Mouse (Mus musculus) intestine, embryonic 16.5 days (tissue): ENCODE measurements at regions not wholly inside any gene's neighbourhood (a gene's known extent, or its start where the extent isn't known, plus 50 kb on each side); places are given as distances from the start of the nearest gene placed in this dataset.

Source experiments
- ATAC-seq: fragments of 200-750 bp; cut with Nextera tagmentation; 2 replicates; pipeline ENCODE4 v1.8.0; 2017; ENCODE audit warnings: moderate TSS enrichment, moderate library complexity
- H3K27ac ChIP-seq: fragments of 300-500 bp; sonication (generic); 2 replicates; pipeline ENCODE4 v1.5.1; 2014; ENCODE audit warnings: mild to moderate bottlenecking, low read length
- H3K27me3 ChIP-seq: fragments of 300-500 bp; sonication (generic); replicated peaks from 2 replicates; pipeline ENCODE4 v1.6.1; 2014; ENCODE audit warnings: low read length, control low read depth, mixed read lengths; ENCODE audit not compliant: control insufficient read depth, insufficient read depth
- H3K36me3 ChIP-seq: fragments of 300-500 bp; sonication (generic); 2 replicates; pipeline ENCODE4 v1.6.1; 2014; ENCODE audit warnings: low read length, control low read depth; ENCODE audit not compliant: control insufficient read depth, insufficient read depth
- H3K4me1 ChIP-seq: fragments of 300-500 bp; sonication (generic); 2 replicates; pipeline ENCODE4 v1.6.1; 2014; ENCODE audit warnings: low read length, control low read depth, mixed read lengths; ENCODE audit not compliant: control insufficient read depth, insufficient read depth
- H3K4me2 ChIP-seq: fragments of 300-500 bp; sonication (generic); 2 replicates; pipeline ENCODE4 v1.6.1; 2014; ENCODE audit warnings: low read depth, low read length, control low read depth
- H3K4me3 ChIP-seq: fragments of 300-500 bp; sonication (generic); 2 replicates; pipeline ENCODE4 v1.5.1; 2014; ENCODE audit warnings: mild to moderate bottlenecking, low read length
- H3K9ac ChIP-seq: fragments of 300-500 bp; sonication (generic); 2 replicates; pipeline ENCODE4 v1.6.1; 2014; ENCODE audit warnings: low read depth, low read length
- H3K9me3 ChIP-seq: fragments of 300-500 bp; sonication (generic); 2 replicates; pipeline ENCODE4 v1.6.1; 2016; ENCODE audit warnings: low read length, control low read depth; ENCODE audit not compliant: control insufficient read depth
- WGBS: fragments of 180-500 bp; shearing (Covaris S2); extraction: QIAGEN DNeasy Blood & Tissue Kit; methylation state at CpG from one replicate; pipeline ENCODE4 v1.1.7; 2014; 5-methylcytosine and 5-hydroxymethylcytosine counted together

GRCm38 (mm10) chr16:53071887-53072682 is 618.2 kb upstream of the Alcam start:
- Histone ChIP-seq H3K36me3 (no peaks in the 10 kb centered on the region), H3K9ac (no peak overlapping the region), H3K4me3 (no peak overlapping the region), H3K27me3 (no peaks in the 10 kb centered on the region), H3K9me3 (no peaks in the 10 kb centered on the region), H3K4me2 (no peak overlapping the region), H3K27ac (no peak overlapping the region), H3K4me1 (no peaks in the 10 kb centered on the region)
- WGBS, result 81% methylated on average over 9 of the region's 9 CpGs
- ATAC-seq, result no peak

- no peak overlapping the region for H3K4me3 ChIP-seq
- ATAC-seq, result no peak
- H3K9me3 ChIP-seq, result no peaks in the 10 kb centered on the region
- no peak overlapping the region for H3K27ac ChIP-seq
- no peaks in the 10 kb centered on the region for H3K27me3 ChIP-seq
- H3K36me3 ChIP-seq, result no peaks in the 10 kb centered on the region
- H3K4me1 ChIP-seq, result no peaks in the 10 kb centered on the region
- no peak overlapping the region for H3K9ac ChIP-seq
- H3K4me2 ChIP-seq, result no peak overlapping the region
- 82% methylated on average over 3 of the region's 3 CpGs for WGBS
These were observed 610.3 kb upstream of the Alcam start for GRCm38 (mm10) chr16:53064151-53064550.

- Histone ChIP-seq H3K4me3 (no peak overlapping the region), H3K36me3 (no peaks in the 10 kb centered on the region), H3K27me3 (no peaks in the 10 kb centered on the region), H3K4me2 (no peak overlapping the region), H3K9ac (no peak overlapping the region), H3K27ac (no peak overlapping the region), H3K9me3 (no peaks in the 10 kb centered on the region), H3K4me1 (no peaks in the 10 kb centered on the region)
- ATAC-seq, result no peak
- WGBS, result 50% methylated on average over 5 of the region's 5 CpGs
These were observed 609.2 kb upstream of the Alcam start for GRCm38 (mm10) chr16:53063061-53063460.

- 66% methylated on average over 1 of the region's 1 CpGs for WGBS
- H3K27ac ChIP-seq, result no peak overlapping the region
- no peaks in the 10 kb centered on the region for H3K27me3 ChIP-seq
- H3K9me3 ChIP-seq, result no peaks in the 10 kb centered on the region
- no peak overlapping the region for H3K4me3 ChIP-seq
- no peak overlapping the region for H3K9ac ChIP-seq
- no peaks in the 10 kb centered on the region for H3K4me1 ChIP-seq
- no peak overlapping the region for H3K4me2 ChIP-seq
- ATAC-seq, result no peak
- no peaks in the 10 kb centered on the region for H3K36me3 ChIP-seq
These were observed 572.2 kb upstream of the Alcam start for GRCm38 (mm10) chr16:53026056-53026455.

- no peak overlapping the region for H3K27ac ChIP-seq
- no peak for ATAC-seq
- no peaks in the 10 kb centered on the region for H3K4me1 ChIP-seq
- H3K9ac ChIP-seq, result no peak overlapping the region
- H3K36me3 ChIP-seq, result no peaks in the 10 kb centered on the region
- no peak overlapping the region for H3K4me2 ChIP-seq
- H3K9me3 ChIP-seq, result no peaks in the 10 kb centered on the region
- no peak overlapping the region for H3K4me3 ChIP-seq
- 80% methylated on average over 1 of the region's 1 CpGs for WGBS
- H3K27me3 ChIP-seq, result no peaks in the 10 kb centered on the region
These were observed 558.0 kb upstream of the Alcam start for GRCm38 (mm10) chr16:53011847-53012246.

- no peaks in the 10 kb centered on the region for H3K27me3 ChIP-seq
- H3K4me1 ChIP-seq, result no peaks in the 10 kb centered on the region
- no peaks in the 10 kb centered on the region for H3K36me3 ChIP-seq
- H3K4me2 ChIP-seq, result no peak overlapping the region
- H3K27ac ChIP-seq, result no peak overlapping the region
- H3K9me3 ChIP-seq, result no peaks in the 10 kb centered on the region
- 84% methylated on average over 1 of the region's 1 CpGs for WGBS
- no peak overlapping the region for H3K4me3 ChIP-seq
- H3K9ac ChIP-seq, result no peak overlapping the region
- no peak for ATAC-seq
These were observed 535.1 kb upstream of the Alcam start for GRCm38 (mm10) chr16:52988852-52989397.

- Histone ChIP-seq H3K36me3 (no peaks in the 10 kb centered on the region), H3K4me1 (no peaks in the 10 kb centered on the region), H3K4me2 (no peak overlapping the region), H3K9me3 (no peaks in the 10 kb centered on the region), H3K27ac (no peak overlapping the region), H3K4me3 (no peak overlapping the region), H3K27me3 (no peaks in the 10 kb centered on the region), H3K9ac (no peak overlapping the region)
- WGBS, result 56% methylated on average over 1 of the region's 1 CpGs
- no peak for ATAC-seq
These were observed 530.5 kb upstream of the Alcam start for GRCm38 (mm10) chr16:52984336-52984735.

GRCm38 (mm10) chr16:52980995-52981394 is 527.1 kb upstream of the Alcam start:
- no peak overlapping the region for H3K27ac ChIP-seq
- H3K4me3 ChIP-seq, result no peak overlapping the region
- H3K4me1 ChIP-seq, result no peaks in the 10 kb centered on the region
- no peak for ATAC-seq
- no peaks in the 10 kb centered on the region for H3K36me3 ChIP-seq
- H3K9ac ChIP-seq, result no peak overlapping the region
- H3K27me3 ChIP-seq, result no peaks in the 10 kb centered on the region
- H3K4me2 ChIP-seq, result no peak overlapping the region
- 83% methylated on average over 2 of the region's 2 CpGs for WGBS
- H3K9me3 ChIP-seq, result no peaks in the 10 kb centered on the region

- H3K27me3 ChIP-seq, result no peaks in the 10 kb centered on the region
- no peaks in the 10 kb centered on the region for H3K36me3 ChIP-seq
- WGBS, result 91% methylated on average over 2 of the region's 2 CpGs
- H3K9ac ChIP-seq, result no peak overlapping the region
- ATAC-seq, result no peak
- H3K4me1 ChIP-seq, result no peaks in the 10 kb centered on the region
- no peaks in the 10 kb centered on the region for H3K9me3 ChIP-seq
- H3K4me2 ChIP-seq, result no peak overlapping the region
- no peak overlapping the region for H3K4me3 ChIP-seq
- H3K27ac ChIP-seq, result no peak overlapping the region
These were observed 518.9 kb upstream of the Alcam start for GRCm38 (mm10) chr16:52972811-52973210.

GRCm38 (mm10) chr16:52947679-52948078 is 493.8 kb upstream of the Alcam start:
- WGBS, result 62% methylated on average over 4 of the region's 4 CpGs
- Histone ChIP-seq H3K4me1 (no peaks in the 10 kb centered on the region), H3K4me3 (no peak overlapping the region), H3K27ac (no peak overlapping the region), H3K27me3 (no peaks in the 10 kb centered on the region), H3K36me3 (no peaks in the 10 kb centered on the region), H3K9ac (no peak overlapping the region), H3K4me2 (no peak overlapping the region), H3K9me3 (no peaks in the 10 kb centered on the region)
- ATAC-seq, result no peak
